Mouse (Mus musculus): Measurements from ENCODE around the gene Clcn1. TPM values are rescaled to one million over a fixed set of nuclear protein-coding genes. Genes with fewer than 3 reads are reported as not detected.
A peak's percentile ranks its signal among the peaks of the same experiment; 100 is the strongest.

Clcn1 gene
- polyA plus RNA-seq, 1 experiment: 9.1 TPM

DNA sequence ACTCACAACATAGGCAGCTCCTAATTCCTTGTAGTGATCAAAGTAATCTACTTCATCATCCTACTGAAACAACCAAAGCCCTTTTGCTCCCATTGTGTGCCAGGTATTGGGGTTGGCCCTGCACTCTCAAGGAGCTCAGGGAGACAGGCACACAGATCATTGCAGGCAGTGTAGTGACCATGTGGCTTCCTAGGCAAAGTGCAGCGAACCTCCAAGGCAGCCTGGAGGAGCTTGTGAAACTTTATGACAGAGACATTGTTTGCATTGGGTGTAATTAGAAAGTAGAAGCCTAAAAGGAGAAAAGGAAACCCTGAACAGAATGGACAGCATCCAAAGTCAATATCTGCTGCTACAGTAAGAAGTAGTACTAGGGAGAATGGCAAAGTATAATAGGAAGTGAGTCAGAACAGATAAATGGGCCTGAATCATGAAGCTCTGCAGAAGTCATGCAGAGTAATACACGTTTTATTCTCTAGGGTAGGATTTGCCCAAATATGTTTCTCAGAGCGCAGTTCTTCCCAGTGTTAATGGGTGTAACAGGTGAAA lies 9.1 kb downstream of the Clcn1 start:
- DNase-seq (ENCODE audit: extremely low spot score in 1 of 2, low spot score in 1 of 2): no peak

- DNase-seq (ENCODE audit: extremely low spot score in 1 of 2, low spot score in 1 of 2): no peak
Measured at GRCm38 (mm10) chr6:42299362-42299761, 12.9 kb downstream of the Clcn1 start.

DNA sequence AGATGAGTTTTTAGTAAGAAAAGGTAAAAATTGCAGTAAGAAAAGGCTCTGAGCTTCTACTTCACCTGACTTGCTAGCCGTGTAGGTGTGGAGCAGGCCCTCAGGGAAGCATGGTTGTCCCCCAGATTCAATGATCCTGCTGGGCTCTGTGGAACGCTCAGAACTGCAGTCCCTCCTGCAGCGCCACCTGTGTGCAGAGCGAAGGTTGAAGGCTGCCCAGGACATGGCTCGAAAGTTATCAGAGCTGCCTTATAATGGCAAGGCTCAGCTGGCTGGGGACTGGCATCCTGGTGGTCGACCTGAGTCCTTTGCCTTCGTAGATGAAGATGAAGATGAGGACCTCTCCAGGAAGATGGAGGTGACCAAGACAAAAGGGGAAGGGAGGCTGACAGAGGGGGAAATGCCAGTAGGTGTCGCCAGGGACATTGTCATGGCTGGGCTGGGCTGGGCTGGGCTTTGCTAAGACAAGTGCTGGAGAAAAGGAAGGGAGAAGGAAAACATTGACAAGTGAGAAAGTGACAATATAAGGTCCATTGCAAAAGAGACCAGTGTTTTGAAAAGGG lies 23.4 kb downstream of the Clcn1 start:
- no peak for DNase-seq (ENCODE audit: extremely low spot score in 1 of 2, low spot score in 1 of 2)

- DNase-seq (ENCODE audit: extremely low spot score in 1 of 2, low spot score in 1 of 2): no peak
Measured at GRCm38 (mm10) chr6:42310427-42311053, 24.1 kb downstream of the Clcn1 start.

GRCm38 (mm10) chr6:42318293-42318692 lies 31.8 kb downstream of the Clcn1 start:
- no peak for DNase-seq (ENCODE audit: extremely low spot score in 1 of 2, low spot score in 1 of 2)

DNA sequence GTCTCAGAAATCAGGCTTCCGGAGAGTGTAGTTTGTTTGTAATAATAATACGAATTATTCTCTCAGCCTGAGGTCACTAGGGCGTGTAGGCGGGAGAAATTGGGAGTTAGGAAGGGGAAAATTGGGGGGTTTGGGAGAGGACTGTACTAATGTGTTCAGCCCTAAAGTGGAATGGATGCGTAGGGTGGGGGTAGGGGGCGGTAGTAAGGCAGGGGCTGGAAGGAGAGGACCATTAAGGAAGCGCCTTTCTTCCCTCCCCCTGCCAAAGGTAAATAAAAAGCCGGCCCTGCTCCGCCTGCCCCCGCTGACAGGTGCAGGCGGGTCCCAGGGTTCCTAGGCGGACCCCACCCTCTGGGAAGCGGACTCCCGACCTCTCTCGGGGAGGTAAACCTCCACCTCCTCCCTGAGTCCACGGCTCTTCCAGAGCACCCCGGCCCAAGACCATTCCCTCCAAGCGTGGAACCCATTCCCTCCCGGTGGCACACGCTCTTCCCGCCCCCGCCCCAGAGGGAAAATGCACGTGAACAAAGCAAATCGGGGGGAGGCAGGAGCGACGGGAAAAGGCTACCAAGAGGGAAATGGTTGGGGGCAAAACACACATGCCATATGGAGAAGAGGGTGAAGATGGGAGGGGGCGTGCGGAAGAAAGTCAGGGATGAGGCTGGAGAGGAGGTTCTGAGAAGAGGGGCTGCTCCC lies 37.0 kb downstream of the Clcn1 start:
- DNase-seq (ENCODE audit: extremely low spot score in 1 of 2, low spot score in 1 of 2): no peak

DNA sequence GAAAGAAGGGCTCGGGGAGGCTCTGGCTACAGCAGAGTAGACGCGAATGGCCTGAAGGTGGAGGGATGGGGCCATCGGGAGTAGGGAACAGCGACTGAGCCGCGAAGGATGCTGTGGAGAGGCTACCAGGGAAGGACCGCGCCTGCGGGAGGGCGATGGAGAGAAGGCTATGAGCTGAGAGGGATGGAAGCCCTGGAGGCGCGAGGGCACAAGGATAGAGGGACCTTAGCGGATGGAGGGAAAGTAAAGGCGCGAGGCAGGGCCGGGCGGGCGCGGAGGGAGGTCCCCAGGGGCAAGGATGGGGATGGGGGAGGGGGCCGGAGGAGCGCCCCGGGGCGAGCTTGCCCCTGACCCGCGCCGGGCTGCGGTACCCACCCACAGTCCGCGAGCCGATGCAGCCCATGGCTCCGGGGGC lies 37.6 kb downstream of the Clcn1 start:
- no peak for DNase-seq (ENCODE audit: extremely low spot score in 1 of 2, low spot score in 1 of 2)

DNA sequence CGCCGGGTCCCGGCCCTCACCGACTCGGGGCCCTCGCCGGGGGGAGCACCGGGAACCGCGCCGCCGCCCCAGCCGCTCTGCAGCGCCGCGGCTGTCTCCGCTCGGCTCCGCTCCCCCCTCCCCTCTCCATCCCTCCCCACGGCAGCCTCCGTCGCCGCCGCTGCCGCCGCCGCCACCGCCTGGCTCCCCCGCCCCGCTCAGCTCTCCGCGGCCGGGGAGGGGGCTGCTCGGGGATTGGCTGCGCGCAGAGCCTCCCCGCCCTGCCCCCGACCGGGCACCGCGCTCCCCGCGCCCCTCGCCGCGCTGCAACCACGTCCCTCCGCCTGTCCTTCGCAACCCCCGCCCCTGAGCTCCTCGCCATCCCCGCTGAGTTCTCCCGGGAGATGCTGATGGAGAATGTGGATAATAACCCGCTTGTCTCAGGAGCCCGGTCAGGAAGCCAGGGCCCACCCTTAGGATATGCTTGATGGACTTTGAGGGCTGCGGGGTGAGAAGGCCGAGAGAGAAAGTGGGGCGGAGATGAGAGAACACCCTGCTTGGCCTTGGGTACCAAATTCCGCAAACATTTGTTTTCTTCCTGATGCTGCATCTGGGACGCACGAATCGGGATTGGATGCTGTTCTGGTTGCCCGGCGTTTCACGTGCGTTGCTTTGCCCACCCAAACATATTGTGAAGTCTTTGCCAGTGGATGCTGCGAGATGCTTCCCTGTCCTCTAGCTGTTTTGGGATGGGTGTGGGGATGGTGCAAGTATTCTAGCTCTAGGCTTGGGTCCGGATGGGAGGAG lies 38.2 kb downstream of the Clcn1 start, which contains the start of gene Fam131b:
Gene Fam131b (minus strand): TSS at position 162 of the 786 bp plus-strand sequence.
- DNase-seq (ENCODE audit: extremely low spot score in 1 of 2, low spot score in 1 of 2): peak in 1 of 2 experiments; percentile 72

DNA sequence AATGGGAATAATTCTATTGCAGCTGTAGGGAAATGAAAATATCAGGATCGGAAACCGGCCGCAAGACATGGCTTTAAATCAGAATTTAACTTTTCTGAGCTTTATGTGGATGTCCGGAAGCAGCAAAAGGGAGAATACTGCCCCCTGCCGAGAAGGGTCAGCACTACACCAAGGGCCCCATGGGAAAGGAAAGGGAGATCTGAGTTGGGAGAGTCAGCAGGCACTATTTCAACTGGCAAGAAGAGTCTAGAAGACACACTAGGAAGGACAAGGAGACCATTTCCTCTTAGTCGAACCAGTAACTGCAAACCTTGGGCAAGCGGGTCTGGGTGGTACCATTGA lies 38.8 kb downstream of the Clcn1 start:
- peak; percentile 66 to 94 for DNase-seq (ENCODE audit: extremely low spot score in 1 of 2, low spot score in 1 of 2)

- DNase-seq (ENCODE audit: extremely low spot score in 1 of 2, low spot score in 1 of 2): no peak
Measured at GRCm38 (mm10) chr6:42326509-42326908, 40.0 kb downstream of the Clcn1 start.

- no peak for DNase-seq (ENCODE audit: extremely low spot score in 1 of 2, low spot score in 1 of 2)
Measured at GRCm38 (mm10) chr6:42328757-42329156, 42.3 kb downstream of the Clcn1 start.

DNA sequence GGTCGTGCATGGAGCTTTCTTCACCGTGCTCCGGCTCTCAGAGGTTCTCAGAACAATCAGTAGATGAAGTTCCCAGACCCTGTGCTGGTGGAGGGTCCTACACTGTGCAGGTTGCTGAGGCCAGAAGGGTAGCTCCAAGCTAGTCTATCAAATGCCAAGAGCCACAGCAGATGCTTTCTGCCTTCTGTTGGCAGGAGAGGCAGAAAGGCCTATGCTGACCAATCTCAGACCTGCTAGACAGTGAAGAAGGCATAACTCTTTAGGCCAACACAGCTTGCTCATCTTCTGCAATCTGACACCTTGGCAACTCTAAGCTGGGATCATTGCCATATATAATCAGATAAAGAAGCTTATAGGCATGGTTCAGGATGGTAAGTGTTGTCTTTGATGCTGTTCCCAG lies 43.7 kb downstream of the Clcn1 start:
- no peak for DNase-seq (ENCODE audit: extremely low spot score in 1 of 2, low spot score in 1 of 2)

DNA sequence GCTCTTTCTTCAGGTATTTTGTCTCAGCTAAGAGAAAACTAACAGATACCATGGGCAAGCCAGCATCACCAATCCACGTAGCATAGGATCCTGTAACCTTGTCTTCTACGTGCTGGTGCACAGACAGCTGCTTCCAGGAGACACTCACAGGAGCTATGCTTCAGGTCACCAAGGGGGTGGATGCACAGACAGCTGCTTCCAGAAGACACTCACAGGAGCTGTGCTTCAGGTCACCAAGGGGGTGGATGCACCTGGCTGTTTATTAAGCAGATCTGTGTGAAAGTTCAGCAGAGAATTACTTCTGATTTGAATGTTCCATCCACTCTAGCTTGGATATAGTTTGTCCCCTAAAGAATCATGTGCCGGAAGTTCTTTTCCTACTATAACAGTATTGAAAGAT lies 44.5 kb downstream of the Clcn1 start:
- DNase-seq (ENCODE audit: extremely low spot score in 1 of 2, low spot score in 1 of 2): no peak

DNA sequence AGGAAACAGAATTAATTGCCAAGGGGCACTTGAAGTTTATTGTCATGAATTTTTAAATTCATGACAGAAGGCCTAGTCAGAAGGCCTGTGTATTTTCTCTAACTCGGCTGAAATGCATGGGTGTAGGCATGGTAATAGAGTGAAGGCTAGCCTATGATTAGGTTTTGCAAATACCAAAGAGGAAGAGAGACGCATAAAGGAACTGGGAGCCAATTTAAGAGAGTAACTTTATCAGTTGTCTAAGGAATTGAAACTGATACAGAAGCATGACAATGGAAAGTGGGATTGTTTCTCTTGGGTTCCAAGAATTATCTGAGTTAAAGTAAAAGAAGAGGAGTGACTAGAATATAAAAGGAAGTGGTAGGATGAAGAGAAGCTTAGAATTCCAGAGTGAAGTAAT lies 52.7 kb downstream of the Clcn1 start:
- DNase-seq (ENCODE audit: extremely low spot score in 1 of 2, low spot score in 1 of 2): no peak

GRCm38 (mm10) chr6:42339981-42340380 lies 53.5 kb downstream of the Clcn1 start:
- peak in 1 of 2 experiments; percentile 51 for DNase-seq (ENCODE audit: extremely low spot score in 1 of 2, low spot score in 1 of 2)

DNA sequence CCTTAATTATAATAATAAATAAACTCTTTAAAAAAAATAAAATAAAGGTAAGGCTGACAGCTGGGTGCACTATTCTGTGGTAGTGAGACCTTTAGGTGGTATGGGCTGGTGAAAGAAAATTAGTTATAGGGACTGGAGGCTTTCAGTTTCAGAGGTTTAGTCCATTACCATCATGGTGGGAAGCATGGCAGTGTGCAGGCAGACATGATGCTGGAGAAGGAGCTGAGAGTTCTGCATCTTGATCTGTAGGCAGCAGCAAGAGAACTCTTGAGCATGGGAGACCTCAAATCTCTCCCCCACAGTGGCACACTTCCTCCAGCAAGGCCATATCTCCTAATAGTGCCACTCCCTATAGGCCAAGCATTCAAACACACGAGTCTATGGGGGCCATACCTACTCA lies 55.7 kb downstream of the Clcn1 start:
- no peak for DNase-seq (ENCODE audit: extremely low spot score in 1 of 2, low spot score in 1 of 2)

- DNase-seq (ENCODE audit: extremely low spot score in 1 of 2, low spot score in 1 of 2): no peak
Measured at GRCm38 (mm10) chr6:42343361-42344120, 57.1 kb downstream of the Clcn1 start.

GRCm38 (mm10) chr6:42344255-42344654 lies 57.8 kb downstream of the Clcn1 start:
- no peak for DNase-seq (ENCODE audit: extremely low spot score in 1 of 2, low spot score in 1 of 2)

GRCm38 (mm10) chr6:42348281-42349005 lies 62.0 kb downstream of the Clcn1 start:
- DNase-seq (ENCODE audit: extremely low spot score in 1 of 2, low spot score in 1 of 2): no peak

DNA sequence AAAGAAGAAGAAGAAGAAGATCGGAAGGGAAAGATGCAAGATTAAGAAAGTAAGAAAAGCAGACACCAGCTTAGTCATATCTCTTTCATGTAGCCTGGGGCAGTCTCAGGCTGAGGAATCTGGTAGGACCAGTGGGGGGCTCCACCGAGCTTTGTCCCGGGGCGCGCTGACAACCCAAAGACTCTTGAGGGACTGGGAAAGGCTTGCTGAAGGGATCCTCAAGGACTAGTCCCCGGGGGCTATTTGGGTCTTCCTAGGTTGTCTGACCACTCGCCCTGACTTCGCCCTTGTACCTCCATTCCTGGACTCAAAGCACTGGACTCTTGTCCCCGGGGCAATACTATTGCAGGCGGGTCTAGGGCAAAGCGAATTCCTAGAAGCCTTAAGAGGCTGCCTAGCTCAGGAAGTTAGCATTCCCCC lies 62.5 kb downstream of the Clcn1 start:
- DNase-seq (ENCODE audit: extremely low spot score in 1 of 2, low spot score in 1 of 2): peak in 1 of 2 experiments; percentile 84

Data from frontal cortex, adult 2 months (tissue).